Mouse (Mus musculus): ENCODE results near the gene Papola.

Papola gene

GRCm38 (mm10) chr12:105862072-105862471 is 77.6 kb downstream of the Papola start:
- no peak for DNase-seq (ENCODE audit: extremely low read depth, low read depth)

GRCm38 (mm10) chr12:105862607-105863006 is 78.1 kb downstream of the Papola start:
- no peak for DNase-seq (ENCODE audit: extremely low read depth, low read depth)

DNA sequence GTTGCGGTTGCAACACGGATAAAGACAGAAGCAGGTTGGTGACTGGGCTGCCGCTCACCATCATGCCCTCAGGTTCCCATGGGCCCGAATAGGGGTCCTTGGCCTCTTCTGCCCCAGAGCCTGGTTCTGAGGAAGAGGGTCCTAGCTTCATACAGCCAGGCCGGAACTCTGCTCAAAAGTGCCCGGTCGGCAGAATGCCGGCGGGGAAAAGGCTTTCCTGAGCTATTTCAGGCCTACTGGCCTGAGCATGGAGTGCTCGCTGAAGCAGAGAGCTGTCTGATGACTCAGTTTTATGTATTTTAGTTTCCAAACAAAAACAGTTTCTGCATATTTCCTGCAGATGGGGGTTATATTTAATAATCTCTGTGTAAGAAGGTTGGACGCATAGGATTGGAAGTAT is 78.9 kb downstream of the Papola start:
- DNase-seq (ENCODE audit: extremely low read depth, low read depth): no peak

GRCm38 (mm10) chr12:105867646-105868045 is 83.2 kb downstream of the Papola start:
- no peak for DNase-seq (ENCODE audit: extremely low read depth, low read depth)

- DNase-seq (ENCODE audit: extremely low read depth, low read depth): no peak
Measured at GRCm38 (mm10) chr12:105869242-105869641, 84.7 kb downstream of the Papola start.

GRCm38 (mm10) chr12:105869696-105870095 is 85.2 kb downstream of the Papola start:
- DNase-seq (ENCODE audit: extremely low read depth, low read depth): no peak

GRCm38 (mm10) chr12:105873283-105873682 is 88.8 kb downstream of the Papola start:
- DNase-seq (ENCODE audit: extremely low read depth, low read depth): no peak

DNA sequence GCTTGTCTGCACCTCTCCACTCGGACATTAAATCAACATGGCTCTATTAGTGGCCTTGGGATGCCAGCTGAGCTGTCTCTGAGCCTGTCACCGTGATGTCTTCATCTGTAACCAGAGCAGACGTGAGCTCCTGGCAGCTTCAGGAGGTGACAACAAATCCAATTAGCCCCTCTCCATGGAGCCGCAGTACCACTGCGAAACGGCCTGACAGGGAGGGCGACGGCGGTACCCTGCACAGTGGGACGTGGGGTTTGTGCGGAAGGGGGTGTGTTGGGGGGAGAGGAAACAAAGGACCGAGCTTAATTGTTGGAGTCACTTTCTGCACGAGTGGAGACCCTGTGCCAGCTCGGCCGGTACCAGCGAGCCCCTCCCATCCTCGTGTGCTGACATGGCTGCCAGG is 90.6 kb downstream of the Papola start:
- no peak for DNase-seq (ENCODE audit: extremely low read depth, low read depth)

GRCm38 (mm10) chr12:105876521-105876920 is 92.0 kb downstream of the Papola start:
- no peak for DNase-seq (ENCODE audit: extremely low read depth, low read depth)

DNA sequence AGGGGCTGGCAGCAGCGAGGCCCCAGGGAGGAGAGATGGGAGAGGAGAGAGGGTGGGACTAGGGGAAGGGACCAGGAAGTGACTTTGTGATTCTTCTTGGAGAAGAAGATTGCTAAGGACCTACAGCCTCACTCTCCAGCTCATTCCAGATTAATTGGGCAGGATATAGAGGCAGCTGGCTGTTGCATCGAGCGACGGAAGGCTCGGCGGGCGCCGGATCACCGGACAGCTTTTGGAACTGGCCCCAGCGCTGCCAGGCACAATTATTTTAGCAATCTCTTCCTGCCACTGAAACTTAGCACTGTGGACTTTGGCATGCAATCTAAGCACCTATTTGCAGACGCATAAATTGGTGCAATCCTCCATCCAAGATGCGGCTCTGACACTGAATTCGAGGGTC is 92.4 kb downstream of the Papola start:
- DNase-seq (ENCODE audit: extremely low read depth, low read depth): no peak

DNA sequence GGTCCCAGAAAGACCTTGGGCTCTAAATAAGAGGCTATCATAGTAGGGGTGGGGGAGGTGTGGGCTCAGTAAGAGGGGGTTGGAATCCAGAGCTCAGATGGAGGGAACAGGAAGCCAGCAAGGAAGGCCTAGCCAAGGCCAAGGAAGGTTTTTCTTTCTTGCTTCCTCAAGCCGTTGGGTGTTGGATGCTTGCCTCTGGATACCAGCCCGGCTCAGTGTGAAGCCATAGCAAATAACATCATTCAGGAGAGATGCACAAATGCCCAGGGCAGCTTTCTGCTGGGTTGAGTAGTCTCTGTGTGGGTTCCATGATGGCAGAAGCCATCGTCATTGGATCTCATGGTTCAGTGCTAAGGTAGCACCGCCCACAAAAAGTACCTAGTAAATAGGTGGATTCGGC is 94.3 kb downstream of the Papola start:
- no peak for DNase-seq (ENCODE audit: extremely low read depth, low read depth)

DNA sequence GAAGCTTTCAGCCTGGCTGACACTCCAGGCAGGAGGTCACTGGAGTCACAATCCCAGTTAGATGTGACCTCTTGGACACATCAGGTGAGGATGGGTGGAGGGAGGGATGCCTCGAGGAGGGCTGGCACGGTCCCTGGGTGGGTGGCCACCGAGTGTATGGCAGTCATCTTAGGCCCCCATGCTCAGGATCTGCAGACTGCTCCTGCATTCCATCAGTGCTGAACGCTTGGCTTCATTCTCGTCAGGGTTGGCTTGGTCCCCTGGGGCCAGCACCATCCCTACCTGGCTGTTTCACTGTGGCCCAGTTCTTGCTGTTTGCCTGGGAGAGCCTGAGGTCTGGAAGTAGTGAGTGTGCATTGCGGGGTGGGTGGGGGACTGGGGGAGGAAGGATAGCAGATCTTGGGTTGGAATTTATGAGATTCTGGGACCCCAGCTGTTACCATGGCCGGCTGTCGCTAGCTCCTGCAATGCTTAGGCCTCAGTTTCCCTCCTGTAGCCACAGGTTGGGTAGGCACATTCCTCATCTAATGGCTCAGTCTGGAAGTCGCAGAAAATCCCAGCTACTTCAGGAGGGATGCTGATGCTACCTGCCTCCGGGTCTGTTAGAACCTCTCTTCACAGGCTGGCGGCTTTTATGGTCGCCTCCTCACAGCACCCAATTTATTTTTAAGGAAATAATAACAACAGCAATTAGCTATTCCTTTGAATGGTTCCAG is 99.5 kb downstream of the Papola start:
- no peak for DNase-seq (ENCODE audit: extremely low read depth, low read depth)

DNA sequence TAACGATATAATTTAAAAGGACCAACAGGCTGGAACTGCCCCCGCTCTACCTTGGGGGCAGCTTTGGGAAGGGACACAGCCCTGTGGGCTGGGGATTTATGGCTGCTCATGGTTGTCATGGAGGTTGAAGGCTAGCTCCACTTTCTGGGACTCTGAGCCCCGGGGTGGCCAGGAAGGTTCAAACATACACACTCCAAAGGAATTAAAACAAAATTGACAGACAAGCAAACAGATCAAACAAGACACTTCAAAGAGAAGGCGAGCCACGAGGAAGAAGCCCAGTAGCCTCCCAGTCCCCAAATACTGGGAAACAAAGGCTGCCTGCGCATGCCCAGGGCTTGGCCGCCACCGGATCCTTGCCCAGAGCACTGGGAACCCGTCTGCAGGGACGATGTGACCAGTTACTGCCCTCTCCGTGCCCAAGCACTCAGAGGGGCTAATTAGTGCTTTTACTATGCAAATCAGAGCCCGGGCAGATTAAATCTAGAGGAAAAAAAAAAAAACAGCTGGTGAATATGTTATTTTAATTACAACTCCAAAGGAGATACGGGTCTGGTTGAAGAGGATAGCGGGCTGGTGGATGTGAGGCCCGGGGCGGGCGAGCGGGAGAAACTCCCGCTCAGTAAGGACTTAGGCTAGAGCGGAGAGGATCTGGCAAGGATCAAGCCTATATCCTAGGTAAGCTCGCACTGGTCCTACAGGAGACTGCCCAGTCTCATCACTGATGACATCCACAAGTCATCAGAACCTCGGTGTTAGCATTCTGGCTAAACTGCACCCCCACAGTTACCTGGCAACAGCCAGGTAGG is 100.2 kb downstream of the Papola start:
- no peak for DNase-seq (ENCODE audit: extremely low read depth, low read depth)
